Mouse (Mus musculus) G1E (cell line): ENCODE data around the gene Acyp1. TPM values are rescaled to one million over a fixed set of nuclear protein-coding genes. Genes with fewer than 3 reads are reported as not detected.
A peak's percentile ranks its signal among the peaks of the same experiment; 100 is the strongest.

ENCODE experiments used
- ATAC-seq: 2 replicates; pipeline ENCODE4 v1.8.0; 2016; ENCODE audit warnings: mild to moderate bottlenecking; ENCODE audit not compliant: insufficient number of reproducible peaks, poor library complexity, low FRiP score, severe bottlenecking; ENCODE audit errors: extremely low read depth
- DNase-seq: peaks from one replicate; pipeline ENCODE4 v3.0.0; 2012; ENCODE audit warnings: low spot score
- H3K27me3 ChIP-seq: 2 replicates; pipeline ENCODE4 v1.6.1; 2012; ENCODE audit warnings: mild to moderate bottlenecking, low read length, inconsistent platforms; ENCODE audit not compliant: insufficient read depth
- H3K36me3 ChIP-seq: replicated peaks from 2 replicates; pipeline ENCODE3; 2012; ENCODE audit warnings: mild to moderate bottlenecking, inconsistent platforms
- H3K4me1 ChIP-seq: 2 replicates; pipeline ENCODE4 v1.6.1; 2012; ENCODE audit warnings: low read depth, low read length, inconsistent platforms, mixed read lengths; ENCODE audit not compliant: insufficient read depth
- H3K4me3 ChIP-seq: 2 replicates; pipeline ENCODE4 v1.5.1; 2012; ENCODE audit warnings: low read depth, mild to moderate bottlenecking, inconsistent platforms, low read length, moderate library complexity, mixed read lengths
- H3K9me3 ChIP-seq: replicated peaks from 2 replicates; pipeline ENCODE4 v1.6.1; 2012; ENCODE audit warnings: inconsistent platforms
- CTCF ChIP-seq: IDR thresholded peaks from 2 replicates; pipeline ENCODE4 v1.5.1; 2012; ENCODE audit warnings: low read depth, low read length, inconsistent platforms, mixed read lengths
- GATA1 ChIP-seq: IDR thresholded peaks from 2 replicates; pipeline ENCODE4 v1.6.1; 2012; ENCODE audit warnings: borderline replicate concordance, low read length, inconsistent platforms, mixed read lengths
- GATA2 ChIP-seq: IDR thresholded peaks from 2 replicates; pipeline ENCODE4 v1.6.1; 2012; ENCODE audit warnings: low read depth, low read length, inconsistent platforms, borderline replicate concordance
- POLR2AphosphoS5 ChIP-seq: IDR thresholded peaks from 2 replicates; pipeline ENCODE4 v1.6.1; 2012; ENCODE audit warnings: low read depth, low read length, inconsistent platforms; ENCODE audit not compliant: insufficient replicate concordance
- TAL1 ChIP-seq: conservative IDR thresholded peaks from 2 replicates; pipeline ENCODE4 v1.6.1; 2012; ENCODE audit warnings: low read depth, low read length, inconsistent platforms, mixed read lengths
- polyA plus RNA-seq: library from polyadenylated mRNA; stranded (reverse); fragments of >175 nt; gene quantifications from 2 replicates; pipeline ENCODE4 v1.2.3, GENCODE M21; 2012
- total RNA-seq, 2 experiments: library from RNA; stranded (forward) in 1 of 2; stranded (reverse) in 1 of 2; fragments of 200-1000 nt in 1 of 2; fragments of >200 nt in 1 of 2; fragmentation: Nextera tagmentation in 1 of 2; gene quantifications; 2 replicates each; pipeline ENCODE4 v1.2.3; 2014 to 2017

Acyp1 gene
- total and polyA plus RNA-seq, 3 experiments = 57.0 to 285 (median 127) TPM

GRCm38 (mm10) chr12:85292906-85293305, 4.7 kb upstream of the Acyp1 start:
- 0 out of 2 replicates have a peak, but pooled peaks cover 6% of the 10 kb centered on the region for H3K9me3 ChIP-seq
- TF ChIP-seq TAL1 (no peak), POLR2AphosphoS5 (no peak), GATA2 (no peak), CTCF (no peak), GATA1 (no peak)
- H3K4me1 ChIP-seq = peaks cover 25% of the 10 kb centered on the region
- peaks cover 4% of the 10 kb centered on the region for H3K36me3 ChIP-seq
- no peak for ATAC-seq
- H3K27me3 ChIP-seq = peaks cover 4% of the 10 kb centered on the region
- no peak for DNase-seq
- no peak overlapping the region for H3K4me3 ChIP-seq

- no peak overlapping the region for H3K4me3 ChIP-seq
- ATAC-seq = no peak
Measured at GRCm38 (mm10) chr12:85292288-85292687, 4.0 kb upstream of the Acyp1 start.

GRCm38 (mm10) chr12:85291541-85291940, 3.3 kb upstream of the Acyp1 start:
- DNase-seq (no peak), ATAC-seq (no peak)
- TF ChIP-seq GATA2 (no peak), CTCF (no peak), TAL1 (no peak), POLR2AphosphoS5 (no peak), GATA1 (no peak)
- H3K36me3 ChIP-seq = no peaks in the 10 kb centered on the region
- peaks cover 38% of the 10 kb centered on the region for H3K4me1 ChIP-seq
- H3K27me3 ChIP-seq = peaks cover 4% of the 10 kb centered on the region
- no peak overlapping the region for H3K4me3 ChIP-seq
- H3K9me3 ChIP-seq = 0 out of 2 replicates have a peak, but pooled peaks cover 6% of the 10 kb centered on the region

More at GRCm38 (mm10) chr12:85292288-85292687, 4.0 kb upstream of the Acyp1 start:
- no peak for DNase-seq
- TF ChIP-seq CTCF (no peak), GATA2 (no peak), POLR2AphosphoS5 (no peak), TAL1 (no peak), GATA1 (no peak)
- Histone ChIP-seq H3K27me3 (peaks cover 4% of the 10 kb centered on the region), H3K36me3 (no peaks in the 10 kb centered on the region), H3K4me1 (peaks cover 31% of the 10 kb centered on the region), H3K9me3 (0 out of 2 replicates have a peak, but pooled peaks cover 6% of the 10 kb centered on the region)

- H3K9me3 ChIP-seq = 0 out of 2 replicates have a peak, but pooled peaks cover 6% of the 10 kb centered on the region
- DNase-seq = no peak
- H3K27me3 ChIP-seq = peaks cover 4% of the 10 kb centered on the region
- no peaks in the 10 kb centered on the region for H3K36me3 ChIP-seq
- ATAC-seq = no peak
- no peak for TF ChIP-seq TAL1
- no peak for TF ChIP-seq CTCF
- no peak for TF ChIP-seq GATA1
- TF ChIP-seq POLR2AphosphoS5 = no peak
- no peak for TF ChIP-seq GATA2
- H3K4me3 ChIP-seq = no peak overlapping the region
- H3K4me1 ChIP-seq = peaks cover 43% of the 10 kb centered on the region
Measured at GRCm38 (mm10) chr12:85290633-85291032, 2.4 kb upstream of the Acyp1 start.

GRCm38 (mm10) chr12:85289157-85290000, 1.1 kb upstream of the Acyp1 start:
- no peaks in the 10 kb centered on the region for H3K36me3 ChIP-seq
- ATAC-seq = no peak
- DNase-seq = no peak
- 0 out of 2 replicates have a peak, but pooled peaks cover 6% of the 10 kb centered on the region for H3K9me3 ChIP-seq
- H3K27me3 ChIP-seq = peaks cover 4% of the 10 kb centered on the region
- TF ChIP-seq CTCF = no peak
- TF ChIP-seq POLR2AphosphoS5 = no peak
- TF ChIP-seq TAL1 = no peak
- TF ChIP-seq GATA1 = no peak
- TF ChIP-seq GATA2 = no peak
- peaks cover 45% of the 10 kb centered on the region for H3K4me1 ChIP-seq
- H3K4me3 ChIP-seq = no peak overlapping the region; the same call in 1 of the 2 replicates

GRCm38 (mm10) chr12:85288486-85289156, 383 bp upstream of the Acyp1 start, which contains the start of gene Zc2hc1c:
Gene Zc2hc1c, plus strand, starts transcription at chr12:85288591.
- H3K4me1 ChIP-seq = peaks cover 48% of the 10 kb centered on the region
- peaks cover 4% of the 10 kb centered on the region for H3K27me3 ChIP-seq
- H3K4me3 ChIP-seq = peak within 1 kb of the TSS; percentile 73
- TF ChIP-seq TAL1 = no peak
- no peak for TF ChIP-seq POLR2AphosphoS5
- no peak for TF ChIP-seq GATA1
- no peak for TF ChIP-seq GATA2
- TF ChIP-seq CTCF = no peak
- no peaks in the 10 kb centered on the region for H3K36me3 ChIP-seq
- ATAC-seq (peak; percentile 62), DNase-seq (peak; percentile 85)
- H3K9me3 ChIP-seq = no peaks in the 10 kb centered on the region
